Mouse (Mus musculus) stomach, postnatal 0 days (tissue): ENCODE data around the gene Fancg. TPM values are rescaled to one million over a fixed set of nuclear protein-coding genes. Genes with fewer than 3 reads are reported as not detected.

Experiments used
- ATAC-seq: fragments of 200-750 bp; cut with Nextera tagmentation; 2 replicates; pipeline ENCODE4 v1.8.0; 2017; ENCODE audit not compliant: low FRiP score, low TSS enrichment
- DNase-seq: peaks from one replicate; pipeline ENCODE4 v3.0.0-alpha.2; 2016; ENCODE audit warnings: low spot score
- H3K27ac ChIP-seq: fragments of 300-500 bp; sonication (generic); replicated peaks from 2 replicates; pipeline ENCODE4 v1.5.1; 2014; ENCODE audit warnings: mild to moderate bottlenecking, control low read depth
- H3K27me3 ChIP-seq: fragments of 300-500 bp; sonication (generic); 2 replicates; pipeline ENCODE4 v1.6.1; 2014; ENCODE audit warnings: low read length; ENCODE audit not compliant: control insufficient read depth, insufficient read depth
- H3K36me3 ChIP-seq: fragments of 300-500 bp; sonication (generic); 2 replicates; pipeline ENCODE4 v1.6.1; 2014; ENCODE audit warnings: low read length, mixed read lengths; ENCODE audit not compliant: control insufficient read depth, insufficient read depth
- H3K4me1 ChIP-seq: fragments of 300-500 bp; sonication (generic); replicated peaks from 2 replicates; pipeline ENCODE4 v1.6.1; 2014; ENCODE audit warnings: antibody characterized with exemption; ENCODE audit not compliant: control insufficient read depth, insufficient read depth
- H3K4me2 ChIP-seq: fragments of 300-500 bp; sonication (generic); replicated peaks from 2 replicates; pipeline ENCODE4 v1.6.1; 2014; ENCODE audit warnings: low read depth, mild to moderate bottlenecking, control low read depth, moderate library complexity
- H3K4me3 ChIP-seq: fragments of 300-500 bp; sonication (generic); 2 replicates; pipeline ENCODE4 v1.5.1; 2014; ENCODE audit warnings: low read depth, low read length, control low read depth
- H3K9ac ChIP-seq: fragments of 300-500 bp; sonication (generic); 2 replicates; pipeline ENCODE4 v1.6.1; 2014; ENCODE audit warnings: mild to moderate bottlenecking, low read length, control low read depth, mixed read lengths
- H3K9me3 ChIP-seq: fragments of 300-500 bp; sonication (generic); 2 replicates; pipeline ENCODE4 v1.6.1; 2016; ENCODE audit warnings: low read length; ENCODE audit not compliant: control insufficient read depth
- CTCF ChIP-seq: IDR thresholded peaks from 2 replicates; pipeline ENCODE4 v1.5.1; 2016; ENCODE audit warnings: antibody characterized with exemption, low read depth, mild to moderate bottlenecking, moderate library complexity
- EP300 ChIP-seq: optimal IDR thresholded peaks from 2 replicates; pipeline ENCODE3; 2016; ENCODE audit warnings: antibody characterized with exemption
- WGBS: fragments of 180-500 bp; shearing (Covaris S2); extraction: QIAGEN DNeasy Blood & Tissue Kit; methylation state at CpG from one replicate; pipeline ENCODE4 v1.1.7; 2014; 5-methylcytosine and 5-hydroxymethylcytosine counted together
- polyA plus RNA-seq: library from polyadenylated mRNA; unstranded; fragments of >200 nt; fragmentation: Nextera tagmentation; extraction: Ambion mirVana; gene quantifications from 2 replicates; pipeline ENCODE4 v1.2.1, GENCODE M21; 2015

The Fancg gene
- polyA plus RNA-seq, 1 experiment from 2014 or later: 7.7 TPM

GRCm38 (mm10) chr4:43030780-43031230, 20.5 kb upstream of the Fancg start:
- H3K4me2 ChIP-seq: peak overlapping the region; percentile 79

GRCm38 (mm10) chr4:43030352-43030751, 20.0 kb upstream of the Fancg start:
- TF ChIP-seq EP300 (no peak), CTCF (no peak)
- H3K27ac ChIP-seq: peak overlapping the region; percentile 93
- H3K4me2 ChIP-seq: peak overlapping the region; percentile 79
- H3K36me3 ChIP-seq: peaks cover 12% of the 10 kb centered on the region; the same call in 1 of the 2 replicates
- no peaks in the 10 kb centered on the region for H3K9me3 ChIP-seq
- ATAC-seq: no peak
- WGBS: 67% methylated on average over 9 of the region's 9 CpGs
- peak overlapping the region; percentile 91 for H3K9ac ChIP-seq
- H3K4me3 ChIP-seq: peak overlapping the region; percentile 78
- H3K4me1 ChIP-seq: 0 out of 2 replicates have a peak, but pooled peaks cover 2% of the 10 kb centered on the region
- no peaks in the 10 kb centered on the region for H3K27me3 ChIP-seq
- no peak for DNase-seq

More at GRCm38 (mm10) chr4:43030780-43031230, 20.5 kb upstream of the Fancg start:
- H3K4me3 ChIP-seq: peak overlapping the region; percentile 78
- H3K36me3 ChIP-seq: peaks cover 14% of the 10 kb centered on the region; the same call in 1 of the 2 replicates
- H3K9ac ChIP-seq: peak overlapping the region; percentile 91
- H3K27ac ChIP-seq: peak overlapping the region; percentile 93
- 0 out of 2 replicates have a peak, but pooled peaks cover 2% of the 10 kb centered on the region for H3K4me1 ChIP-seq
- no peaks in the 10 kb centered on the region for H3K9me3 ChIP-seq
- DNase-seq: peak; percentile 59
- TF ChIP-seq EP300: no peak
- TF ChIP-seq CTCF: no peak
- WGBS: under 1% methylated on average over 18 of the region's 28 CpGs
- no peaks in the 10 kb centered on the region for H3K27me3 ChIP-seq
- ATAC-seq: peak; percentile 62

- DNase-seq (no peak), ATAC-seq (no peak)
- H3K4me3 ChIP-seq: no peak overlapping the region
- H3K27ac ChIP-seq: no peak overlapping the region
- H3K9me3 ChIP-seq: no peaks in the 10 kb centered on the region
- H3K4me1 ChIP-seq: peaks cover 4% of the 10 kb centered on the region; the same call in 1 of the 2 replicates
- peaks cover 12% of the 10 kb centered on the region; the same call in 1 of the 2 replicates for H3K36me3 ChIP-seq
- no peaks in the 10 kb centered on the region for H3K27me3 ChIP-seq
- WGBS: 89% methylated on average over 9 of the region's 9 CpGs
- no peak overlapping the region for H3K4me2 ChIP-seq
- no peak overlapping the region for H3K9ac ChIP-seq
- TF ChIP-seq CTCF: no peak
- TF ChIP-seq EP300: no peak
These were observed 19.4 kb upstream of the Fancg start for GRCm38 (mm10) chr4:43029749-43030148.

GRCm38 (mm10) chr4:43029121-43029520, 18.8 kb upstream of the Fancg start:
- Histone ChIP-seq H3K9ac (no peak overlapping the region), H3K9me3 (no peaks in the 10 kb centered on the region), H3K4me3 (no peak overlapping the region), H3K27ac (no peak overlapping the region), H3K27me3 (no peaks in the 10 kb centered on the region), H3K4me1 (peaks cover 6% of the 10 kb centered on the region; the same call in 1 of the 2 replicates), H3K36me3 (peaks cover 12% of the 10 kb centered on the region; the same call in 1 of the 2 replicates), H3K4me2 (no peak overlapping the region)
- WGBS: 87% methylated on average over 7 of the region's 7 CpGs
- DNase-seq (no peak), ATAC-seq (no peak)
- no peak for TF ChIP-seq EP300
- TF ChIP-seq CTCF: no peak

- peaks cover 6% of the 10 kb centered on the region; the same call in 1 of the 2 replicates for H3K4me1 ChIP-seq
- DNase-seq (peak; percentile 97), ATAC-seq (peak; percentile 93)
- peak within 1 kb of the TSS; percentile 72 for H3K4me2 ChIP-seq
- peak within 1 kb of the TSS; percentile 93 for H3K27ac ChIP-seq
- peak within 1 kb of the TSS; percentile 59 for H3K4me3 ChIP-seq
- 6% methylated on average over 42 of the region's 42 CpGs for WGBS
- peaks cover 17% of the 10 kb centered on the region; the same call in 1 of the 2 replicates for H3K36me3 ChIP-seq
- no peaks in the 10 kb centered on the region for H3K9me3 ChIP-seq
- TF ChIP-seq CTCF (peak; percentile 84), EP300 (no peak)
- no peaks in the 10 kb centered on the region for H3K27me3 ChIP-seq
- peak within 1 kb of the TSS; percentile 61 for H3K9ac ChIP-seq
These were observed 15.0 kb upstream of the Fancg start, which contains the start of gene Pigo for GRCm38 (mm10) chr4:43025084-43025960. Gene Pigo, minus strand, starts transcription at chr4:43025819.

- H3K27ac ChIP-seq: peak overlapping the region; percentile 93
- ATAC-seq: no peak
- H3K36me3 ChIP-seq: peaks cover 17% of the 10 kb centered on the region; the same call in 1 of the 2 replicates
These were observed 14.4 kb upstream of the Fancg start for GRCm38 (mm10) chr4:43024673-43025072.

More at GRCm38 (mm10) chr4:43024673-43025072, 14.4 kb upstream of the Fancg start:
- Histone ChIP-seq H3K4me1 (peaks cover 4% of the 10 kb centered on the region; the same call in 1 of the 2 replicates), H3K4me3 (peak overlapping the region; percentile 59), H3K27me3 (no peaks in the 10 kb centered on the region), H3K4me2 (peak overlapping the region; percentile 72), H3K9ac (peak overlapping the region; percentile 61), H3K9me3 (no peaks in the 10 kb centered on the region)
- TF ChIP-seq CTCF: no peak
- no peak for TF ChIP-seq EP300
- 69% methylated on average over 14 of the region's 14 CpGs for WGBS
- no peak for DNase-seq
